Mouse (Mus musculus) spleen, postnatal 36 days (tissue): Measurements from ENCODE around the gene Slc22a17.
A peak's percentile ranks its signal among the peaks of the same experiment; 100 is the strongest.
"Not testable (repeated sequence)": the region's sequence is repeated elsewhere in the genome, so short reads cannot be mapped to it uniquely, and the experiment has no call there.

ENCODE experiments used
- DNase-seq, 2 experiments: peaks; one replicate each; pipeline ENCODE4 v3.0.0; 2022; ENCODE audit warnings: low spot score in 2 of 2, mixed read lengths in 1 of 2

Slc22a17 gene

DNA sequence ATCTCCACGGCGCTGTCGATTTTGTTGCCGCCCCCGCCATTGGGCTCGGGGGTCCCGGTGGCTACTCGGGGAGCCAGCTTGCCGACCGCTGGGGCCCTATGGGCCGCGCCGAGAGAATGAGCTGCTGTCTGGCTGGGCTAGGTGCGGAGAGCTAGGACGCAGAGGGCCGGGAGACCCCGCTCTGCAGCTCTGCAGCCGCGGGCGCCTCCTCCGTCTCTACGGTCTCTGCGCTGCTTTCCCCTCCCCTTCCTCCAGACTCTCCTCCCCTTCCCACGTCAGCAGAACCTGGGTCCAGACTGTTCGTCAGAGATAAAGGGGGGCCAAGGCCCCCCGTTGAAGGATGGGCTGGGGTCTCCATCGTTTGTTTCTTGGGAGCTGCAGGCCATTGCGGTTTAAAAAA, at the start of gene Slc22a17:
Slc22a17 (minus strand) TSS at position 247 of the 400 bp plus-strand sequence.
- peak; percentile 30 to 50 for DNase-seq

DNA sequence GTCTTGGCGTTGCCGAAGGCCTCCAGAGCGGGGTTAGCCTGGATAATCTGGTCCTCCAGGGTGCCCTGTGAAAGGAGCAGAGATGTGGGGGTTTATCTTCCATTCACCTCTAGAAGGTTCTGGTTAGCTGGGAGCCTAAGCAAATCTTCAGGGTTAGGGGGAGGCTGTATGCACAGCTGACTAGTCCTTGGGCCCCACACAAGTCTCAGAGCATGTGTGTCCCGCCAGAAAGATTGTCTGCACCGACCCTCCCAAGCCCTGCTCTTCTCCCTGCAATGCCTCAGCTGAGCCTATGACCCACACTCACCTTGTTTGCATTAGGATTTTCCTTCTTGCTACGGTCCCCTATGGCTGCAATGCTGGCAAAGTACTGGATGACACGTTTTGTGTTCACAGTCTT, 49.8 kb upstream of the Slc22a17 start:
- DNase-seq, result no peak

DNA sequence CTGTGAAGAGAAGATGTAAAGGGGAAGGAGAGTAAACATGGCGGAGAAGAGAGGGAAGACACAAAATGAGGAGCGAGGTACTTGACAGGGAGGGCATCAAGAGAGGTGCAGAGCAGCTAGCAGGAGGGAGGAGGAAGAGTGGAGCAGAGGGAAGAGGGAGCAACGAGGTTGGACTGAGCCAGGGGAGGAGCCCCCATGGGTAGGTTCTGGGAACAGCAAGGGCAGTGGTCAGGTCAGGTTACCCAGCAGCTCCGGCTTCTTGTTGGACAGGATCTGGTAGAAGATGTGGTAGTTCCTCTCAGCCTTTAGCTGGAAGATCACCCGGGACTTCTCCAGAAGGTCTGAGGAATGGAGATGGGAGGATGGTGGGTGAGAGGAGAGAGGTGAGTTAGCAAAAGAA, 48.6 kb upstream of the Slc22a17 start:
- DNase-seq, result no peak

- no peak for DNase-seq
Measured at GRCm38 (mm10) chr14:54960769-54961168, 47.8 kb upstream of the Slc22a17 start.

DNA sequence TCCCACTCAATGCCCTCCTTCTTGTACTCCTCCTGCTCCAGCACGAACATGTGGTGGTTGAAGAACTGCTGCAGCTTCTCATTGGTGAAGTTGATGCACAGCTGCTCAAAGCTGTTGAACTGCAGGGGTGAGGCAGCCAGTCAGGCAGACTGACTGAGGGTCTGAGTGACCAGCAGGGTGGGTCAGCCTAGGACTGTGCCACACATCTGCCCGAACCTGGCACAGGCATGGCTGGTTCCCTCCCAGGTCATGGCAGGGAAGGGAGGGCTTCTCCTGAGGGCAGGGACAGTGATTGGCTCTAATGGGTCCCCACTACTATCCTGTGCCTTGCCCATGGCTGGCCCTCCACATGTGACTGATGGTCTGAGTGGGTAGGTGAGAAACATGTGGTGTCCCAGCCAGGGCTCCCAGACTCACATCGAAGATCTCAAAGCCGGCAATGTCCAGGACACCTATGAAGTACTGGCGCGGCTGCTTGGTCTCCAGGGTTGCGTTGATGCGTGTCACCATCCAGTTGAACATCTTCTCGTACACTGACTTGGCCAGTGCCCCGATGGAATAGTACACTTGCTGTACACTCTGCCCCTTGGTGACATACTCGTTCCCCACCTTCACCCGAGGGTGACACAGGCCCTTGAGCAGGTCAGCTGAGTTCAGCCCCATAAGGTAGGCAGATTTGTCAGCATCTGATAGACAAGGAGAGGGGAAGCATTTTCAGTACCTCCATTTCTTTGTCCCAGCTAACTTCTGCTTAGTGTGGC, 47.1 kb upstream of the Slc22a17 start:
- not testable (repeated sequence) for DNase-seq

DNA sequence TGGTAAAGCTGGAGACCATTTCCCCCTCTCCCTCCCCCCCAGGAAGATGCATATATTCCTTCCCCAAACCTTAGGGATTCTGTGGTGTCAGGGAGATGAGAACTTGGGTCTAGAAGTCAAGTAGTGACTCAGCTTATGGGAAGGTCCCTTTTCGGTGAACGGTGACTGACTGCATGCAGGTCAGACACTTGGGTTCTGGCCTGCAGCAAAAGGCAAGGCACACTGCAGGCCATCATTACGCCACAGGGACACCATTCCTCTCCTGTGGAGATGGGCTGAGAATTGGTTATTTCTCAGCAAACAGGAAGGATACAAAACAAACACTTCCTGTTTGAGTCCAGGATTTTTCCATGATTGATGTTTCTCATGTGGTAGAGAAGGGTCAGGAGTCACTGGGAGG, 46.3 kb upstream of the Slc22a17 start:
- no peak for DNase-seq

- DNase-seq, result no peak
Measured at GRCm38 (mm10) chr14:54958503-54958902, 45.6 kb upstream of the Slc22a17 start.

- no peak for DNase-seq
Measured at GRCm38 (mm10) chr14:54956533-54956932, 43.6 kb upstream of the Slc22a17 start.

GRCm38 (mm10) chr14:54955481-54955880, 42.5 kb upstream of the Slc22a17 start:
- no peak for DNase-seq

DNA sequence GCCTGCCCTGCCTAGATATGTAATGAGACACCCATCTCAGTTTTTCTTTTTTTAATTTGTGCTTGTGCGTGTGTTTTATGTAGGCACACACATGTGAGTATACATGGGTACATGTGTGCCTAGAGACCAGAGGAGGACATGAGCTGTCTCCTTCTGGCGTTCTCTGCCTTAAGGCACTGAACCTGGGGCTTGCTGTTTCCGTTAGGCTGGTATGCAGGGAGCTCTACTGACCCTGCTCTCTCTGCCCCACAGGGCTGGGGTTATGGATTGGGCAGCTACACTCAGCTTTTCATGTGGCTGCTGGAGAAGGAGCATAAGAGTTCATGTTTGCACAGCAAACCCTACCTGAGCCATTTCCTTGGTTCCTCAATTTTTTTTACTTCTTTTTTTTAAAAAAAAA, 41.5 kb upstream of the Slc22a17 start:
- DNase-seq, result no peak

DNA sequence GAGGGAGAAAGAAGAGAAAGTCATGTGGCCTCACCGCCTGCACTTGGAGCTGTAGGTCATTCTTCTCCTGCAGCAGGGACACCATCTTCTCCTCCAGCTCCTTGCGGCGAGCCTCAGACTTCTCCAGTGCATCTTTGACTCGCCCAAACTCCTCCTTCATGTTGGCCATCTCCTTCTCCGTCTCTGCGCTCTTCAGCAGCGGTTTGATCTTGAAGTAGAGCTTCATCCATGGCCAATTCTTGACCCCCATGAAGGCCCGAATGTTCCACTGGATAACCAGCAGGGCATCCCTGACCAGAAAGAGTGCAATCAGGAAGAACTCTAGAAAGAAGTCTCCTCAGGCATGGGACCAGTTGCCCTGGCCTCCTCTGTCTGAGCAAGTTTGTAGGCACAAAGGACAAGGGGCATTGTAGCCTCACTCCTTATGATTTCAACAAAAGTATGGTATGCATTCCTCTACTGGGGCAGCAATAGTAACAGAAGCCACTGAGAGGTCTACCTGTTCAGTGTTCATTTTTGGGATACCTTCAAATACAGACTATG, 40.8 kb upstream of the Slc22a17 start:
- DNase-seq, result no peak

- no peak for DNase-seq
Measured at GRCm38 (mm10) chr14:54951587-54951986, 38.7 kb upstream of the Slc22a17 start.

DNA sequence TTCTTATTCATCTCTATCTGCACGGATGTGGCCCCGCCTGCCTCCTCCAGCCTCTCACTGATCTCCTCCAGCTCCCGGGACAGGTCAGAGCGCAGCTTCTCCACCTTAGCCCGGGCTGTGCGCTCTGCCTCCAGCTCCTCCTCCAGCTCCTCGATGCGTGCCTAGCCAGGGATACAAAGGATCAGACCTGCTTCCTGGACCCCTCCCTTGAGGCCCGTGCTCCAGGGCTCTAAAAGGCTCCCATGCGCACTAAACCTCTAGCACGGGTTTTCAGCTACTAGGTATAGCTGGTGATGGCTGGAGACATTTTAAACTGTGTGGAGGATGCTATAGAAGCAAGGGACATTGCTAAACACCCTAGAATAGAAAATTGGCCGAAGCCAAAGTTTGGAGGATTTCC, 37.6 kb upstream of the Slc22a17 start:
- no peak for DNase-seq

GRCm38 (mm10) chr14:54948781-54949180, 35.8 kb upstream of the Slc22a17 start:
- DNase-seq, result no peak

GRCm38 (mm10) chr14:54947008-54947407, 34.1 kb upstream of the Slc22a17 start:
- not testable (repeated sequence) for DNase-seq

- DNase-seq, result no peak
Measured at GRCm38 (mm10) chr14:54945975-54946704, 33.2 kb upstream of the Slc22a17 start.

DNA sequence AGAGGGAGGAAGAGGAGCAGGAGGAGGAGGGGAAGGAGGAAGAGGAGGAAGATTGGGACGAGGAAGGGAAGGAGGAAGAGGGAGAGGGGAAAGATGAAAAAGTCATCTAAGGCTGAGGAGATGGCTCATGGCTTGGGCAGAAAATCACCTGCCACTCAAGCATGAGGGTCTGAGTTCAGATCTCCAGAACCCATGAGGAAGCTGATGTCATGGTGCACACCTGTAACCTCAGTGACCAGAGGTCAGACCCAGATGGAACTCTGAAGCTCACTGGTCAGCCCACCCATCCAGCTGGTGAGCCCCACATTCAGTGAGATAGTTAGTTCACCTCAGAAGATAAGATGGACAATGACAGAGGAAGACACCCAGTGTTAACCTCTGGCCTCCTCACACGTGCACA, 32.0 kb upstream of the Slc22a17 start:
- no peak for DNase-seq

DNA sequence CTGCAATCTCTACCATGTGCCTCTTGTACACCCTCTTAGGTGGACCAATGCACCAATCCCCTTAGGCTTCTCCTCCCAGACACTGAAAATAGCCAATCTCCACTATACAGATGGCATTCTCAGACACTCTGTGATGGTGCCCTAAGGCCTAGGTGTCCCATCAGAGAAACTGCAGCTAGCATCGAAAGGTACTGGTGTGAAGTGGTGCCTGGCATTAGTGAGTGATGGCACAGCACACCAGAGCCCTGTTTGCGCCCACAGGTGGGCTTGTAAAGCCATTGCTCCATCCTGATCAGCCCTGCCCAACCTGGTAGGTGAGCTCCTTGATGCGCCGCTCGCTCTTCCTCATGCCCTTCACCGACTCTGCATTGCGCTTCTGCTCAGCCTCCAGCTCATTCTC, 31.0 kb upstream of the Slc22a17 start:
- no peak for DNase-seq

GRCm38 (mm10) chr14:54942479-54942878, 29.5 kb upstream of the Slc22a17 start:
- DNase-seq, result no peak

DNA sequence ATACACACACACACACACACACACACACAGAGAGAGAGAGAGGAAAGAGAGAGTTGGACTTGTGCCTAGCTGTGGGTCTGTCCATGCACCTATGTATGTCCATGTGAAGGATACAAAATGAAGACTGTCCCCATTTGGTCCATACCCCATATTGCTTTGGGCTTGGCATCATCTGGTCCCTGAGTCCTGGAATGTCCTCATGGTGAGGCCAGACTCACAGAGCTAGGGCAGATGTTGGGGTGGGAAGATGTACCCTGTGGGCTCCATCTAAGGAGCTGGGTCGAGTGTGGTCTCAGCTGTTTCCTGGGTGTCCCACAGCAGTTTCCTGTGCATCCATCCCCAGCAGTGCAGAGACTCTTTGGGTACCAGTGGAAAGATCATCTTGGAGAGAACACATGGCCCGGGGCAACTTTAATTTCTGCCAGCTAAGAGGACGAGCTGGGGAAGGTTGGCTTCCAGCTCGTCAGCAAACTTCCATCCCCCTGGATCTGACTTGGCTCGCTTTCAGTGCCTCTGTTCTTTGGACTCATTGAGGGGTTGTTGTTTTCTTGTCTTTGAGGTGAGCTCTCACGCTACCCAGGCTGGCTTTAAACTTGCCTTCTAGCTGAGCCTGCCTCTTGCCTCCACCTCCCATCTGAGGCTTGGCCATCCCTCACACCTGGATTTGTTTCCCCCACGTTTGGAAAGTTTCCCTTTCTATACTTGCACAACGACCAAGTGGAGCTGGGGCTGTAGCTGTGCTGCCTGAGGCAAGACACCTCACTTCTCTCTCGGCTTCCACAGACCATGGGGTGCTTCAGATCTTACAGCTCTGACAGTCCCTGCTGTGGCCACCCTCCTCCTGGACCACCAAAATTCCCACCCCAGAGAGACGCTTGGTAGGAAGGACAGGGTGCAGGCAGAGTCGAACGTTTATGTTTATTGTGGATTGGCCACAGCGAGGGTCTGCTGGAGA, 28.4 kb upstream of the Slc22a17 start:
- DNase-seq, result no peak

DNA sequence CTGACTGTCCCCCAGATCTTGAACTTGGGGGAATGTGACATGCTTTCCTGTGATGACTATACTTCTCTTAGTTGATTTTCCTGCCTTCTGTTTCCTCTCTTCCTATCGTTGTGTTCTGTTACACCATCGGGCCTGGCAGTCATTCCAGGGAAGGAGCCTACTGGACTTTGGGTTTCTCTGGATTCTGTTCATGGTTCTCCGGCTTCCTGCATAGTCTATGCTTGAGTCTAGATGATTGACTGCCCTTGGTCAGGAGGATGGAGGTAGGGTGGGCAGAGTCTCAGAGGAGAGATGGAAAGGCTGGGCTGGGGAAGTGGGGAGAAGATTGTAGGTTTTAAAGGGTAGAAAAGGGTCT, 27.2 kb upstream of the Slc22a17 start:
- DNase-seq, result no peak
